Mouse (Mus musculus): ENCODE results near the gene Tardbp. TPM values are rescaled to one million over a fixed set of nuclear protein-coding genes. Genes with fewer than 3 reads are reported as not detected.

Gene Tardbp
- polyA plus RNA-seq, 1 experiment from 2014 or later: 301 TPM

Other genes starting within 250 kb of the Tardbp start
- 24.7 and 26.9 TPM in 2 replicates for gene Ubiad1, start 182.2 kb downstream of the Tardbp start, polyA plus RNA-seq (2016; fragmentation: Nextera tagmentation; extraction: Ambion mirVana)
- 17.3 and 19.9 TPM in 2 replicates for gene Mtor, start 178.4 kb downstream of the Tardbp start, polyA plus RNA-seq (2016; fragmentation: Nextera tagmentation; extraction: Ambion mirVana)
- 2.8 and 4.3 TPM in 2 replicates for gene Angptl7, start 126.6 kb downstream of the Tardbp start, polyA plus RNA-seq (2016; fragmentation: Nextera tagmentation; extraction: Ambion mirVana)
- 82.7 and 90.1 TPM in 2 replicates for gene Exosc10, start 68.6 kb downstream of the Tardbp start, polyA plus RNA-seq (2016; fragmentation: Nextera tagmentation; extraction: Ambion mirVana)
- 197 and 306 TPM in 2 replicates for gene Srm, start 35.5 kb downstream of the Tardbp start, polyA plus RNA-seq (2016; fragmentation: Nextera tagmentation; extraction: Ambion mirVana)
- 0.27 and 0.82 TPM in 2 replicates for gene Masp2, start 24.5 kb downstream of the Tardbp start, polyA plus RNA-seq (2016; fragmentation: Nextera tagmentation; extraction: Ambion mirVana)
- gene Gm572, start 16.3 kb upstream of the Tardbp start, polyA plus RNA-seq (2016; fragmentation: Nextera tagmentation; extraction: Ambion mirVana): not detected in 2 replicates
- 15.9 and 26.3 TPM in 2 replicates for gene Casz1, start 177.4 kb upstream of the Tardbp start, polyA plus RNA-seq (2016; fragmentation: Nextera tagmentation; extraction: Ambion mirVana)